Comparison of ENCODE assay signal across 39 mouse cellular contexts in the genomic region with DNA sequence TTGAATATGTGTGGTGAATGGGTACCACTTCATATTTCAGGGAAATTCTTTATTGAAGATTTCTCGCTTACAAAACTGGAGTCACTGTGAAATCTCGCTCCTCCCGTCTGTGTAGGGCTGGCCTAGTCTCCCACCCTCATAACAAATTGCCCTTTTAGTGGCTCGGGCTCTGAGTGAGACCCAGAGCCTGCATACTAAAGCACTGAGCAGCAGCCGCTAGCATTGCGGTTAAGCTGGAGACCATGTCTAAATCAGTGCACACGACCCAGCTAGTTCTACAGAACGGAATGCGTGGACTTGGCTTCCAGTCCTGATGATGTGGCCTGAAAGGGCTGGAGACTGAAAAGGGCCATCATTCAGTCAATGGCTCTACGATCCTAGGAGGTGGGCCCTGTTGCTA. TPM values are rescaled to one million over a fixed set of nuclear protein-coding genes. Genes with fewer than 3 reads are reported as not detected.
"Had no signal": no experiment of that assay in that cellular context is flagged by ENCODE, and none has a peak within 500 bp of the region (broad histone marks: within the 10 kb centered on the region; RNA-seq: fewer than 3 reads in every experiment).

No protein-coding gene starts in this region.

- H3K4me3 ChIP-seq: heart, embryonic 12.5 days; heart, embryonic 13.5 days; heart, embryonic 15.5 days; hindbrain, embryonic 10.5 days; hindbrain, embryonic 12.5 days; hindbrain, embryonic 13.5 days; hindbrain, embryonic 15.5 days; intestine, embryonic 15.5 days; kidney, embryonic 15.5 days; layer of hippocampus, adult 2 months; left cerebral cortex, adult 2 months had no signal

- H3K9ac ChIP-seq: heart, embryonic 12.5 days; heart, embryonic 13.5 days; heart, embryonic 15.5 days; hindbrain, embryonic 12.5 days; hindbrain, embryonic 13.5 days; hindbrain, embryonic 14.5 days; hindbrain, embryonic 15.5 days; intestine, embryonic 15.5 days; kidney, embryonic 15.5 days had no signal

- H3K4me2 ChIP-seq: heart, embryonic 12.5 days; heart, embryonic 13.5 days; heart, embryonic 15.5 days; hindbrain, embryonic 12.5 days; hindbrain, embryonic 13.5 days; hindbrain, embryonic 14.5 days; hindbrain, embryonic 15.5 days; intestine, embryonic 15.5 days; kidney, embryonic 15.5 days had no signal

- H3K36me3 ChIP-seq: heart, embryonic 12.5 days; heart, embryonic 13.5 days; heart, embryonic 15.5 days; hindbrain, embryonic 10.5 days; hindbrain, embryonic 12.5 days; hindbrain, embryonic 13.5 days; hindbrain, embryonic 15.5 days; intestine, embryonic 15.5 days; kidney, embryonic 15.5 days had no signal

- H3K4me1 ChIP-seq: heart, embryonic 12.5 days; heart, embryonic 13.5 days; heart, embryonic 15.5 days; hindbrain, embryonic 15.5 days; intestine, embryonic 15.5 days had no signal

- DNase-seq: heart, postnatal 10 days; heart, postnatal 14 days; heart, postnatal 36 days; heart, postnatal 4 days; kidney, adult 11 months; kidney, adult 18-20 months; kidney, adult 2 months; kidney, adult 8-10 months; kidney, adult 9 months; kidney, postnatal 10 days; kidney, postnatal 14 days; kidney, postnatal 25 days; kidney, postnatal 36 days; kidney, postnatal 4 days; layer of hippocampus, adult 9-11 months; layer of hippocampus, postnatal 36 days had no signal

- ATAC-seq: hindbrain, embryonic 16.5 days; hindbrain, postnatal 0 days; inflammation-experienced regulatory T-cells, adult 6 months; intestine, embryonic 15.5 days; intestine, embryonic 16.5 days; intestine, postnatal 0 days had no signal

- H3K27ac ChIP-seq: heart, embryonic 13.5 days; heart, embryonic 15.5 days; hindbrain, embryonic 10.5 days; hindbrain, embryonic 12.5 days; hindbrain, embryonic 13.5 days; hindbrain, embryonic 14.5 days; hindbrain, embryonic 15.5 days; hindbrain, postnatal 0 days; intestine, embryonic 15.5 days; kidney, embryonic 15.5 days; kidney, postnatal 0 days; layer of hippocampus, adult 2 months; left cerebral cortex, adult 2 months had no signal

- H3K9me3 ChIP-seq: heart, embryonic 13.5 days; heart, embryonic 15.5 days; hindbrain, embryonic 10.5 days; hindbrain, embryonic 12.5 days; hindbrain, embryonic 13.5 days; hindbrain, embryonic 15.5 days; intestine, embryonic 15.5 days; kidney, embryonic 15.5 days had no signal

RNA-seq across cellular contexts. Expression of gene Gsc, which starts 7.9 kb away (rescaled TPM):
- polyA plus RNA-seq: heart, embryonic 14.5 days; heart, postnatal 0 days; hindbrain, embryonic 13.5 days; hindbrain, embryonic 14.5 days; hindbrain, postnatal 0 days; inflammation-experienced regulatory T-cells, adult 6 months; intestine, postnatal 0 days; kidney, adult 2 months; kidney, embryonic 14.5 days; kidney, embryonic 15.5 days; kidney, embryonic 16.5 days; kidney, postnatal 0 days; large intestine, adult 2 months had no signal
